Mouse (Mus musculus) testis, postnatal 14 days (tissue): Measurements from ENCODE around the gene Fnbp1.
"Not testable (repeated sequence)": the region's sequence is repeated elsewhere in the genome, so short reads cannot be mapped to it uniquely, and the experiment has no call there.

Source experiments
- DNase-seq: peaks from one replicate; pipeline ENCODE4 v3.0.0; 2021; ENCODE audit warnings: low spot score

Fnbp1 gene

DNA sequence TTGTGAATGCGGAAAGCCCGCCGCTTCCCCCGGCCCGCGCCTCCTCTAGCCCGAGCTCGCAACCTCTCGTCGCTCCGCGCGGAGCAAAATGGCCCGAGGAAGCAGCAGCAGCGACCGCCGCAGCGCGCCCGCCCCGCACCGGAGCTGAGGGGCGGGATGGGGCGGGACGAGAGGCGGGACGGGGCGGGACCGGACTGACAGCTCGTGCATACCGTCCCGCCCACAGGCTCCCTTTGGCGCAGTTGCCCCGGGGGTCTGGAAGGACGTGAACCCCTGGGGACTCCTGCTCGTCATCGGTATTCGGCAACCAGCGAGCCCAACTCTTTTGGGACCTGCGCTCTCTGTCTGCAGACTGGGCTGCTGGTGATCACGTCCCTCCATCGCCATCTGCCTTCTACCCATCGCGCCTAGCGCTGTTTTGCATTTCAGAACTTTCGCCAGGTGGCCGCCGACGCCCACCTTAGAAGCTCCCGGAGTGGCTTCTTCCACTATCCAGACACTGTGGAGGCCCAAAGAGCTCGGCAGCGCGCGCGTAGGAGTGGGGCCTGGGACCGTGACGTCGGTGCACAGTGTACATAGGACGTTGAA is at the start of gene Fnbp1:
Fnbp1 (minus strand) TSS at position 142 of the 588 bp plus-strand sequence.
- peak; percentile 67 for DNase-seq

DNA sequence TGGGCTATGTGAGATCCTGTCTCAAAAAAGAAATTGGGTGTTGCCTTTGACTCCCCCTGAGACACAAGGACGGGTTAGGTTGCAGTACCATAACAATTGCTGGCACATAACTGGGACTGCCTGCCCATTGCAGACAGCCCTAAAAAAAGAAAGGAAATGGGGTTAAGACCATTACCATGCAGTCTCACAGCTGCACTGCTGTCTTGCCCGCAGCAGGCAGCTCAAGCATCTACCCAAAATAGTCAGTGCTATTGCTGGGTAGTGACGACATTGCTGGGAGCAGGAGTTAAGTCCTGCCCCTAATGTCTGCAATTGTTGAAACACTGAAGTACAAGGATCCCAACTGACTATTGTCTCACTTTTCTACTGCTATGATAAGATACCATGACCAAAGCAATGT is 47.8 kb upstream of the Fnbp1 start:
- no peak for DNase-seq

DNA sequence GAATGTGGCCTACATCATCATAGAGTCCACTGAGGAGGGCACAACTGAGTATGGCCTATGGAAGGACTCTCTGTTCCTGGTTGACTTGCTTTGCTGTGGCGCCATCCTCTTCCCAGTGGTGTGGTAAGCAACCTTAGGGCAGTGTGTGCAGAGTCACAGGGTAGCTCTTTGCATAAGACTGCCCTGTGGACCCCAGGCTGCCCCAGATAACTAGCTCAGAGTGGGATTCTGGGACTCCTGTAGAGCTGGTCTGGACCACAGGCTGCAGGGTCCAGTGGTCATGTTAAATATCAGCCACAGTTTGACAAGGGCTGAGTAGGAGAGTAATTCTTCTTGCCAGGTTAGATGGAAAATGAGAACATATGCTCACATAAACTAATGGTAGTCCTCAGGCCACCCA is 46.9 kb upstream of the Fnbp1 start:
- no peak for DNase-seq

DNA sequence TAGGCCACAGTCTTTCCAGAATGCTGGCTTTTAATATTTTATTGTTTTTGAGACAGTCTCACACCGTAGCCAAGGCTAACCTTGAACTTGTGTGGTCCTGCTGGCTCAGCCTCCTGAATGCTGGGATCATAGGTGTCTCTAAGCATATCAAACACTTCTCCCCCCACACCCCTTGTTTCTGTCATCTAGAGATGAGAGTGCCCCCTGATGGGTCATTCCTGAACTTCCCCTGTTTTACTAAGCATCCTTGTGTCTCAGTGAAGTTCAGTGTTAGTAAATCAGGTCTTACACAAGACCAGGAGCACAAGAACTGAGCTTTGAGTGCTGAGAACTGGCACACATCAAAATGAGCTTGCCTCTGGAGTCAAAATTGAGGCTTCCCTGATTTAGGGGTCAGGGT is 42.0 kb upstream of the Fnbp1 start:
- DNase-seq, result no peak

DNA sequence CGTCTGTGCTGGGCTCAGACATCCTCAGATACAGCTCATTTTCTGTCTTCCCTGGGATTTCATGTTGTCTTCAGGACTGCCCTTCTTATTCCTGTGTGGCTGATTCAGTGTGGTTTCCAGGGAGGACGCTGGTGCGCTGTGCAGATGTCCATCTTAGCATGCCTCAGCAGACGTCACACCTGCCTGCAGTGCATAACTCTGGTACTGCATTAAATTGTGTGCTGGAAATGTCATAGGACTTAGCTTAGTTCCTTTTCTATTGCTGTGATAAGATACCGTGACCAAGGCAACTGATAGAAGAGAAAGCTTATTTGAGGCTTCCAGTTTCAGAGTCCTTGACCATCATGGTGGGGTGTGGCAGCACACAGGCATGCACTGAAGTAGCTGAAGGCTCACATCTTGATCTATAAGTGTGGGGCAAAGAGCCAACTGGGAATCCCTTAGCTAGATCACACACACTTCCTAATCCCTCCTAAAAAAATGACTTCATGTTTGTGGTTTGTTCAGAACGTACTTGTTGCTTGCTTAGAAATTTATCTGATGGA is 41.0 kb upstream of the Fnbp1 start:
- DNase-seq, result no peak

DNA sequence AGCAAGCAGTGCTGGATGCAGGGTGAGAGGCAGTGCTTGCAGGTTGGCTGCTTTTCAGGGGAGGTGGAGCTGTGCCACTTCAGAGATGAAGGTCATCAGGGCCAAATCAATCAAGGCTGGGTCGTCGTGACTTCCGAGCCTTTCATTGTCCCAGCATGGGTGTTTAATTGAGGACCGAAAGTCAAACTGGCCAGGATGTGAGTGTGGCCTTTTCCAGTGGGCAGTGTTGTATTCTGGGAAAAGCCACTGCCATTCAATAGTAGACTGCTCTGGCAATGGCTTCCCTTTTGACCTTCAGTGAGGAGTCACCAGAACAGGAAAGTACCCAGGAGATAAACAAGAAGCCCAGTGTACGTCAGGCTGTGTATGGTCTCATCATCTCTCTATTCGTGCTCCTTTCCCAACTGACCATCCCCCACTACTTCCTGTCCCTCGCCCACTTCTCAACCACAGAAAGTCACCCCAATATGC is 38.3 kb upstream of the Fnbp1 start:
- no peak for DNase-seq

DNA sequence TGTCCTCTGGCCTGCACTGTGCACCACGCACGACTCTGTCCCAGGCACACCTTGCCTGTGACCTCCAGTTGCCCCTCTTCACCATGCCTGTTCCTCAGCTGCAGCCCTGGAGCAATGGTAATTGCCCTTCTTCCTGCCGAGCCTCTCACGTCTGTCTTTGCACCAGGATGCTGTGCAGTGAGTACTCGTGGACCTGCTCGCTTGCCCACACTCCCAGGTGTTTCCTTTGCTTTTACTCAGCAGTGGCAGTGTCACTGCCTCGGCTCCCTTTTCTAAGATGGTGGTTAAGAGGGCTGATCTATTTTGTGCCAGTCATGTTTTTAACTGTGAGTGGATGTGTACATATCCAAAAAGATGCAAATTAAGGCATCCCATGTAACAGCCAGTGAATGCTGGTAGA is 37.7 kb upstream of the Fnbp1 start:
- no peak for DNase-seq

DNA sequence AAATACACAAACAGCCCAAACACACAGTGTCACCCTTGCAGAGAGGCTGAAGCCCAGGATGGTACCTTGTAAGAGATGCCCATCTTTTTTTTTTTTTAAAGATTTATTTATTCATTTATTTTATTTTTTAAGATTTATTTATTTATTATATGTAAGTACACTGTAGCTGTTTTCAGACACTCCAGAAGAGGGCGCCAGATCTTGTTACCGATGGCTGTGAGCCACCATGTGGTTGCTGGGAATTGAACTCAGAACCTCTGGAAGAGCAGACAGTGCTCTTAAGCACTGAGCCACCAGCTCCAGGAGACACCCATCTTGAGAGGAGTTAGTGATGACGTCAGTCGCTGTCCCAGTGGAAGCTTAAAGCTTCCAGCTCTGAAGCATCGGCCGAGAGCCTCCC is 36.8 kb upstream of the Fnbp1 start:
- DNase-seq, result not testable (repeated sequence)

DNA sequence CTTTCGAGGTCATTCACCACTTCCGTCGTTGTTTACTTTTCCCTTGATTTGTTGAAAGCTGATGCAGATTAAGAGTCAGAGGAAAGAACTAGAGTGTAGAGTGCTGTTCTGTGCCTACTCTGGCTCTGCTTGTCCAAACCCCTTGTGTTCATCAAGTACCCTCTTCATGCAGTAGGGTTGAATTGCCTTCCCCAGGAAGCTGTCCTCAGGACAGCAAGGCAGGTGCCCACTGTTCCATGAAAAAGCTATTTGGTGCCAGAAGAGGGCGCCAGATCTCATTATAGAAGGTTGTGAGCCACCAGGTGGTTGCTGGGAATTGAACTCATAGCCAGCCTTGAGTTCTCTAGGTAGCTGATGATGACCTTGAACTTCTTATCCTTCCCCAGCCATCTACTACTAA is 31.5 kb upstream of the Fnbp1 start:
- DNase-seq, result no peak

DNA sequence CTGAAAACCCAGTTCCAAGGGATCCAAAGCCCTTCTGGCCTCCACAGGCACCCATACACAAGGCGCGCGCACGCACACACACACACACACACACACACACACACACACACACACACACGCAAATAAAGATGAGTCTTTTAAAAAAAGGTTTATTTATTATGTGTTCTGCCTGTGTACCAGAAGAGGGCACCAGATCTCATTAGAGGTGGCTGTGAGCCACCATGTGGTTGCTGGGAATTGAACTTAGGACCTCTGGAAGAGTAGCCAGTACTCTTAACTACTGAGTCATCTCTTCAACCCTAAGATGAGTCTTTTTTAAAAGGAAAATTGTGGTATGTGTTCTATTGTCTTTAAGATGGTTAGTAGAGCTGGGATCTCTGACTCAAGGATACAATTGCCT is 30.7 kb upstream of the Fnbp1 start:
- DNase-seq, result no peak

DNA sequence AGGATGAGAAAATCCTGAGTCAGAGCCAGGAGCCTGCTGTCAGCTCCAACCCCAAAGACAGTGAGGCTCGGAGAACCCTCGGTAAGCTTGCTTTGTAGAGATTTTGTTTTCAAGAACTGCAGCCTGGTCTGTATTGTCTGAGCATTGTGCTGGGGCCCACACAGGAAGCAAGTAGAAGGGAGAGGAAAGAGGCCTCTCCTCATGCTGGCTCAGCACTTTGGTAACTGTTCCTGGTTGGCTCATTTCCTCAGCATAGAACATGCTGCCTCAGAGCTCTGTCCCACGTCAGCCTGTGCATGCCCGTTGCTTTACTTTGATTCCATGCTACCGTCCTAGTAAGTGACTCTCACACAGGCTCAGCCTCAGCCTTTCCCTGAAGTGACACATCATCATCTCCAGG is 30.2 kb upstream of the Fnbp1 start:
- DNase-seq, result no peak

DNA sequence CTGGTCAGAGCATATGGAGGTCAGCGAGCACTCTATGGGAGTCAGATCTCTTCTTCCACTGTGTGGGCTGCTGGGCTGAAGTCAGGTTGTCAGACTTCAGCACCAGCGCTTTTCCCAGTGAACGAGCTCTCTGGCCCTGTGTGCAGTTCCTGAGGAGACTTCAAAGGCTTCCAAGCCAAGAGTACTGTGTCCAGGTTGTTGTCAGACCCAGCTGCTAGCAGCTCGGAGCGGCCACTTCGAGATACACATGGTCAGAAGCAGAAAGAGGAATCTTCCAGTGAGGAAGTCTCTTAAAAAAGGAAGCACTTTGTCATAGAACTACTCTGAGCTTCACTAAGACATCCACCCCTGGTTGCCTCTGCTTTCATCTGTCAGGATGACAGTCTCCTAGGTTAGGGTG is 28.4 kb upstream of the Fnbp1 start:
- no peak for DNase-seq

DNA sequence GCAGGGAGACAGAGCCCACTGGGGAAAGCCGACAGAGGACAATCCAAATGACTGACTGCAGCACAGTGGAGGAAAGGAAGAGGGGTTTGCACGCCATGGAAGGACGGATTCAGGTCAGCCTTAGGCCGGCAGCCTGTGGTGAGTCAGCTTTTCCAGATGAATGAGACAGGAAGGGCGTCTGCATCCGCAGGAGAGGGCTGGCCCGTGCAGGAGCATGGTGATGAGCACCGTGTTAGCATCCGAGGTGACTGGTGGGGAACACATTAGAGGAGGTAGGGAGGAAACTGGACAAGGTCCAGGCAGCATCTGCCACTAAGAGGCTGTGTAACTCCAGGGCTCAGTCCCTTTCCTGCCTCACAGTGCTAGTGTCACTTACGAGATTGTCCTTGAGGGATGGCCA is 27.2 kb upstream of the Fnbp1 start:
- DNase-seq, result no peak

DNA sequence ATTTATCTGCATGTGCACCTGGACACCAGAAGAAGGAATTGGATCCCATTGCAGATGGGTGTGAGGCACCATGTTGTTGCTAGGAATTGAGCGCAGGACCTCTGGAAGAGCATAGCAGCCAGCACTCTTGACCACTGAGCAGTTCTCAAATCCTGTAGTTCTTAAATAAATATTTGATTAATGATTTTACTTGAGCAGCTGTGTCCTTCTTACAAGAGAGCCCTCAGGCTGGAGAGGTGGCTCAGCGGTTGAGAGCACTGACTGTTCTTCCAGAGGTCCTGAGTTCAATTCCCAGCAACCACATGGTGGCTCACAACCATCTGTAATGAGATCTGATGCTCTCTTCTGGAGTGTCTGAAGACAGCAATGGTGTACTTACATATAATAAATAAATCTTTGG is 25.8 kb upstream of the Fnbp1 start:
- DNase-seq, result not testable (repeated sequence)

DNA sequence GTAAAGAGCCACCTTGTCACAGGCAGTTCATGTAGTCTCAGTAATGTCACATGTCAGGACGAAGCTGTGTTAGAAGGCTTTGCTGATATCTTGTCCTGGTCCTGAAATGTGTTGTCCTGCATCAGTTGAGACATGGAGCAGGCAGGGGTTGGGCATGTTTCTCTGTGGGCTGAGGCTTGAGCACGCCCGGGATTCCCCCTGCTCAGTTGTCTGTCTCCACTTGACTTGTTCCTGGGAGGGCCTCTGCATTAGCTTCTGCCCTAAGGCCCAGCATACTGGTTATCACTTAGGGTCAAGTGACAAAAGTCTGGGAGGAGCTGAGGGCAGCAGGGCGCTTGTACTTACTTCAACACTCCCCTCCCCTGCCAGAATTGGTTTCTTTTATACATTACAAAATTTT is 23.7 kb upstream of the Fnbp1 start:
- DNase-seq, result no peak

DNA sequence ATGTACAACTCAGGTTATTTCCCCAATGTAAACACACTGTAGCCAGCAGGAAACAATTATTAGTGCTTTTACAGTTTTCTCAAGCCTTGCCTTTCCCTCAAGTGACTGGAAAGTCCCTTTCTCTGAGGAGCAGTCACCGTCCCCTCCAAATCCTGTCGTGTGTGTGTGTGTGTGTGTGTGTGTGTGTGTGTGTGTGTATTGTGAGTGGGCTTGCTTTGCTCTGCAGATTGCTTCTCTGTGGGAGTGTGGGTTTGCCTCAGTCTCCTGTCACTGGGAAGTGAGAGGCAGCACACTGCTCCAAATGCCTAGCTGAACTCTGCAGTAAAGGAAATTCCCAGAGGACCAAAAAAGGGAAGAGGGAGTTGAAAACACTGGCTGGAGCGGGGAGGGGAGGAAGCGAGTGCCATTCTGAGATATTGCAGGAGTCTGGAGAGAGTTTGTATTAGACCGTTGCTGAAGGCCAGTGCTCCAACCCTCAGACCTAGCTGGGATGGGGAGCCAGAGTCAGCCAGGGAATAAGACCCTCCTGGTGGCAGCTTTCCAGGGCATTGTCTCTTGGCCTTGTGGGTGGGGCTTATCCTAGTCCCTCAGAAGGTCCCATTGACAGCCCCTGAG is 23.1 kb upstream of the Fnbp1 start:
- DNase-seq, result no peak

DNA sequence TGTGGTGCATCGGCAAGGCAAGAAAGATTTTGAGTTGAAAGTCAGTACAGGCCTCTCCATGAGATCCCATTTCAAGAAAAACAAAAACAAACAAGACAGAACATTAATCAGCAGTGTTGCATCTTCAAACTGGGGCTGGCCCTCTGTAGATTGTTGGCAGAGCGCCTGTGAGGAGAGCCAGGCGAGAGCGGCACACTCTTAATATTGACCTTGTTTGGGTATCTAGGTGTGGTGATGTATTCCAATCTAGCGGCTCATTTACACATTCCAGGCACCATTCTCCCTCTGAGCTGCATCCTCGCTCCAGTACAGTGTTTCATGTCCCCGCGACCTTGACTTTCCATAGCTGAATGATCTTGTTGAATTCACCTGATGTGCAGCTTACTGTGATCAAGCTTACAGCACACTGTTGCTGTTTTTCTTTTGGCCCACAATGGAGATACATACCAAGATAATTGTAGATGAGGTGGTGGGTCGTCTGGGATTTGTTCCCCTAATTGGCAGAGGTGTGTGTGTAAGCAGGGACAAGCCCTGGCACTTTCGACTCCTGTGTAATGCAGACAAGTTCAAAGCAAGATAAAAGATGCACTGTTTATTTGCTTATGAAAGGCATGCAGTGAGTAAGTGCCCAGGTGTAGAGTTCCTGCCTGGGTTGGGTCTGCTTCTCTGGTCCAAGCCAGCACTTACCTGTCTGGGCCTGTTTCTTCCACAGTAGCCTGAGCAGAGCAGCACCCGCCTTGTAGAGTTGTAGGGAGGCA is 21.7 kb upstream of the Fnbp1 start:
- no peak for DNase-seq

DNA sequence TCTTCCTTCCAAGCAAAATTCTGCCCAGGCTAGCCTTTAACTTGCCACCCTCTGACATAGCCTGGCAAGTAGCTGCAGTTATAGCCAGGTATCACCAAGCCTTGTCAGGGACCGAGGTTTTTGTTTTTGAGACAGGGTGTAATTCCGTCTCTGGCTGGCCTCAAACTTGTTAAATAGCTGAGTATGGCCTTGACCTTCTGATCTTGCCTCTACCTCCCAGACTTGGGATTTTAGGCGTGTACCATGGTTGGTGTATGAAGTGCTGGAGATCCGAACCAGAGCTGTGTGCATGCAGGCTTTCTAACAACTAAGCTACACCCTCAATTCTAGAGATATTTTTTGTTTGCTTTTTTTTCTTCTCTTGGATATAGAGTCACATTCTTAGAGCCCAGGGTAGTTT is 19.8 kb upstream of the Fnbp1 start:
- DNase-seq, result no peak

DNA sequence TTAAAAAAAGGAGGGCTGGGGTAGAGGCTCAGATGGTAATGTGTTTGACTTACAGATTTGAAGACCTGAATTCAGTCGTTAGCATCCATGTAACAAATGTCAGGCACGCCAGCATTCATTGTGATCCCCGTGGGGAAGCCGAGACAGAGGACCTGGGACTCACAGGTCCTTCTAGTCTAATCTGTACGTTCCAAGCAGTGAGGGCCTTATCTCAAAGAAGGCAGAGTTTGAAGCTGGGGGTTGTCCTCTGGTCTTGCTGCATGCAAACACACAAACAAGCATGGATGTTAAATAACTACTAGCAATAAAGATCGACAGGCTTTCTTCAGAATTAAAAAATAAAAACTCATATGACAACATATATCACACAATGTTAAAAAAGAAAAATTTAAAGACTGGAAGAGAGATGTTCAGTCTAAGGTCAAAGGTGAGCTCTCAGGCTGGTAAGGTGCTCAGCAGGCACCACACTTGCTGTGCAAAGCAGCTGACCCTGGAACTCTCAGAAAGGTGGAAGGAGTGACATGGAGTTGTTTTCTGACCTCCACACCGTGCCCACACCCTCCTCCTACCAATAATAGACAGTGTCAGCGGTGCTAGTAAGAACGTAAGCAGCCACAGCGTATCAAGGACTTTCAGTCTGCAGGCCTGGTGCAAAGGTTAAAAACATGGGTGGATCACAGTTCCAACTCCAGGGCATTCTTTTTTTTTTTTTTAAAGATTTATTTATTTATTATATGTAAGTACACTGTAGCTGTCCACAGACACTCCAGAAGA is 18.5 kb upstream of the Fnbp1 start:
- DNase-seq, result no peak

DNA sequence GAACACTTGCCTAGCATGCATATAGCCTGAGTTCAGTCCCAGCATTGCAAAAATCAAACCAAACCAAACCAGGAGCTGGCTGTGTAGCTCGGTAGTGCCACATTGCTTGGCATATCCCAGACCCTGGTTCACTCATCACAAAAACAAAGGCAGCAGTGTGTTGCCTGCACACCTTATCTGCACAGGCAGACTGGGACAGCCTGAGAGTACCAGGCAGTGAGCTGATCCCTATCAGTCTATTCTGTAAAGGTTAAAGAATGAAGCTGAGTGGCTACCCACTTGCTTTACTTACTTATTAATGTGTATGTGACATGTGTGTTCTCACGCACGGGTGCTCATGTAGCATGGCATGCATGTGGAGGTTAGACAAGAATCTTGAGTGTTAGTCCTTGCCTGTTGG is 15.0 kb upstream of the Fnbp1 start:
- no peak for DNase-seq

DNA sequence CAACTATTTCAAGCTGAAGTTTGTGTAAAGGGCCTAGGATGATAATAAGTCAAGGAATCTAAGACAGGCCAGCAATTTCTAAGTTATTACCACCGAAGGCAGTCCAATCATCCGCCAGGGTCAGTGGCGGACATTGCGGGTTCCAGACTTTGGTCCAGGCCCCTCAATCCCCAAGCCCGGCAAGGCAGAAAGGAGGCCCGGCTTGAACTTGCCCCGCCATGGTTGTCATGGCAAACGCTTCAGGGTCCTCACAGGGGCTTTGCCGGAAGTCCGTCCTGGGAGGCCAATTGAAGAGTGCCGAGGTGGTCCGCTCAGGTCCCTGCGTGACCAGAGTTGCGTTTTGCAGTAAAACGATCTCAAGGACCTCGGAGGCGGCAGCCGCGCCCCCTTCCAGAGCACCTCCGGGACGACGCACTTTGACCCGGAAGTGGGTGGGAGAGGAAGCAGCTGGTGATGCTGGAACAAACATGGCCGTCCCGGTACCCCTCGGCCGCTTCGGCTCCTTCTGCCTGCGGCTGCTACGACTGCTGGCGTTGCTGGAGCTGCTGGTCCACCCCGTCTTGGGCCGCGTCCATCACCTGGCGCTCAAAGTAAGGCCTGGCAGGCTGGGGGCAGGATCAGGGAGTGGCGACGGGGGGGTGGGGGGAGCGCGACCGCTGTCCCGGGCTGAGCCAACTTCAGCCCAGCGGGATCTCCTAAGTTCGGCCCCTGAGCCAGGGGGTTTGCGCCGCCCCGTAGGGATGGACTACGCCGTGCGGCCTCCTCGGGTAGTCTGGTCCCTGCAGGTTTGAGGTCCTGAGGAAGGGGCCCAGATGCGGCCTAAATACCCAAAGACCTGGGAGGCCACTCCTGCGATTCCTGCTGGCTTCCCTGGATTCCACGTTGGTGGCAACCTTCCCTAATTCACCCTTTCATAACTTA is 10.3 kb upstream of the Fnbp1 start, which contains the start of gene Gpr107:
Gpr107 (plus strand) TSS at position 425 of the 921 bp plus-strand sequence.
- DNase-seq, result peak; percentile 86
